Mouse (Mus musculus) cerebral cortex, adult 2 months (tissue): Measurements from ENCODE around the gene Map3k6.

ENCODE experiments used
- WGBS: fragments of 180-500 bp; shearing (Covaris S2); methylation state at CpG from one replicate; pipeline ENCODE4 v1.1.7; 2018; 5-methylcytosine and 5-hydroxymethylcytosine counted together

Gene Map3k6

DNA sequence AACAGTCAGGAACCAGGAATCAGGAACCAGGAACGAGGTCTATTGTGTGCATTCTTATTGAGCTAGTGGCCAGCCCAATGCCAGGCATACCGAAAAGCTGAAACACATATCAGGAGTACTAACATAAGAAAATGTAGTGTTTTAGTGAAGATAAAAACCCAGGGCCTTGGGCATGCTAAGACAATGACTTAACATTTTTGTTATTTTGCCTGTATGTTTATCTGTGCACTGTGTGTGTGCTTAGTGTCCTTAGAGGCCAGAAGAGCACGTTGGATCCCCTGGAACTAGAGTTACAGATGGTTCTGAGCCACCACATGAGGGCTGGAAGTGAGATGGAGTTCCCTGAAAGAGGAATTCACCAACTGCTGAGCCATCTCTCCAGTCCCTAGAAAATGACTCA, 44.7 kb downstream of the Map3k6 start:
- 75% methylated on average over 3 of the region's 3 CpGs for WGBS

- 79% methylated on average over 5 of the region's 5 CpGs for WGBS
These were observed 45.3 kb downstream of the Map3k6 start for GRCm38 (mm10) chr4:133285950-133286349.

- WGBS: 83% methylated on average over 4 of the region's 4 CpGs
These were observed 46.0 kb downstream of the Map3k6 start for GRCm38 (mm10) chr4:133286476-133287077.

GRCm38 (mm10) chr4:133291255-133291654, 50.6 kb downstream of the Map3k6 start:
- WGBS: 94% methylated on average over 1 of the region's 1 CpGs

DNA sequence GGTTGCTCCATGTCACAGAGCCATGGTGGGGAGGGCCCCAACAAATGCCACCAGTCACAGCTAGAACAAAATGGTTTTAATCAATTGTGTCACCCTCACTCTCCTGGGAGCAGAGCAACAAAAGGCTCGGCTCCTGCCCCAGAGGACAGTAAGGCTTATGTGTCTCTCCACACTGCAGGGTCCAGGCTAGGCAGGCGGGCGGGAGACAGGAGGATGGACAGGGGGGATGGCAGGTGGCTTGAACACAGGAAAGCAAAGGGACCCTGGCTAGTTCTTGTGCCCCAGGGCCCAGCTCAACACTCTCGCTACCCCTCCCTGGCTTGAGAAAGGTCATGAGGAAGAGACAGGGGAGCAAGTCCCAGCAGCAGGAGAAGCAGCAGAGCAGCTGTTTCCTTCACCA, 51.8 kb downstream of the Map3k6 start:
- WGBS: 92% methylated on average over 4 of the region's 4 CpGs

DNA sequence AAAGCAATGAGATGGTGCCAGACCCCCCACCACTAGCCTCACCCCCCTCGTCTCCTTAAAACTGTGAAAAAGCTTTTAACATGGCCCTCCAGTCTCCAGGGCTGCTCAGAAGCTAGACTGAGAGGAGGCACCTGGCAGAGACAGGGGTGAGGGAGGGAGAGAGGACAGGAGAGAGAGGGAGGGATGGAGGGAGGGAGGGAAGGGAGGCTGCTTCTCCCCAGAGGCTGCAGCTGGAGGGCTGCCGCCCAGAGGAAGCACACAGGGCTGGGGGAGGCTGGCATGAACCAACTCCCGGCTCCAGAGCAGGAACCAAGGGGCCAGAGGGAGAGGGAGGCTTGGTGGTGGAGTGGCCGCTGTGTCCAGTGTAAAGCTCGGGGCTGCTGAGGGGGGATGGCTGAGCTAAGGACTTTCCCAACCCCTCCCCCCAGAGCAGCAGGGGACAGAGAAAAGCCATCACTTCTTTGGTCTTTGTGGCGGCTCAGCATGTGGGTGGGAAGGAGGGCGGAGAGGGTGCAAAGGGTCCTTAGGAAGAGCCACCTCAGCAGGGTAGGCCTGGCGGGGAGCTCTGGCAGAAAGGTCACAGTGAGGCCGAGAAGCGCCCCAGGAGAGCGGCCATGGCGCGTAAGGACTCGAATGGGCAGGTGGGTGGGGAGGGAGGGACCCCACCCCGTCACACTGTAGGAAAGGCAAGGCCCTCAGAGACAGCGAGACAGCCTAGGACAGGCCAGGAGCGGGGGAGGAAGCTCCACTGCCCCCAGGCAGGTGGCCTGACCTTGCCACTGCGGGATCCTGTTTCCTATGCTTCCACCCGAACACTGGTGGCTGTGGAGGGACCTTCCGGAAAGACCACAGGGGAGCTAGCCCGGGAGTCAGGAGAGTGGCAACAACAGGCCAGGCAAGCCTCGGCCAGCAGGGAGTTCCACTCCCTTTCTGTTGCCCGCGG, 52.6 kb downstream of the Map3k6 start:
- 57% methylated on average over 24 of the region's 24 CpGs for WGBS

GRCm38 (mm10) chr4:133294084-133294483, 53.5 kb downstream of the Map3k6 start:
- 83% methylated on average over 11 of the region's 11 CpGs for WGBS

DNA sequence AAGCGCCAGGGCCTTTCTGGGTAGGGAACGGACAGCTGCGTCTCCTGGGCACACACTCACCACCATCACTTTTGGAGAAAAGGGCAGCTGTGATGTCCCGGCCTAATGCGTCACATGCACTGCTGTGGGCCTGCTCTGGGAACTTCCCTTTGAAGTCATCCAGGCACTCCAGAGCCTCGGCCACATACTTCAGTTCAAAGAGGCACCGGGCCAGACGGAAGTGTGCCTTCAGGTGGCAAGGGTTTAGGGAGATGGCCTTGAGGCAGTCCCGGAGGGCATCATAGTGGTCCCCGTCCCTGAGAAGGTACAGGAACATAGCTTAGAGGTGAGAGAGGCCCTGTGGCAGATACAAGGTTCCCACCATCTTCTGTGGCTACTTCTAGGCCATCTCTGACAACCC, 56.7 kb downstream of the Map3k6 start:
- 69% methylated on average over 10 of the region's 10 CpGs for WGBS

GRCm38 (mm10) chr4:133297801-133298238, 57.2 kb downstream of the Map3k6 start:
- WGBS: 5% methylated on average over 5 of the region's 5 CpGs

DNA sequence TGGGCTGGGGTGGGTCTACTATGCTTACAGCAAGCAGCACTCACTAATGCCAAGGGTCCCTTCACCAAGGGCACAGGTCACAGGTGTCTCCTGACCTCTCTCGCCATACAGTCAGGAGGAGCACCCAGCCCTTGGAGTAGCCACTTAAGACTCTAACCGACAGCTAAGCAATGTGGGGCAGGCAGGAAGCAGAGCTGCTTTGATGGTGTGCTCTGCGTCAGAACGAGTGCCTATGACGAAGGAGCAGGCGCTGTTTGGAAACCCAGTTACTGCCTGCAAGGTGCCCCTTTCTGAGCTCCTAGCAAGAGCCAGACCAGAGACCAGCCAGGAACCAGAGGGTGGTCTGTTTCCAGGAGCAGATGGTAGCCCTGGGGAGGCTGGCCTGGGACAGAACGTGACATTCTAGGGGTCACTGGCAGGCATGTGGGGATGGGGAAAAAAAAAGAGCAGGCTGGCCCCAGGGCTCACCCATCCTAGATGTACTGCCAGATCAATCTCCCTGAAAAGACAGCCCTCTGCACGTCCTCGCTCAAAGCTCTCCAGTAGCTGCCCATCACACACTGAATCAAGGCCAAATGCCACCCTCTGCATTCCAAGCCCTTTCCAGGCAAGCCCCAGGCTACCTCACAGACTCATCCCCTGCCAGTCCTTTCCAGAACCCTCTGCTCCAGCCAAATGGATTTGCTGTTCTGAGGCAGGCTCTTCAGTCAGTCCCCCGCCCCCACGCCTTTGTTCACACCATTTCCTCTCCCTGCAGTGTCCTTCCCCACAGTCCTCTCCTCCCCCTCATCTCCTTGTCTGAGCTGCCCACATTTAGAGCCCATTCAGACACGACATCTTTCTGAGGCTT, 58.1 kb downstream of the Map3k6 start:
- WGBS: 35% methylated on average over 12 of the region's 12 CpGs

GRCm38 (mm10) chr4:133299701-133300100, 59.1 kb downstream of the Map3k6 start:
- 32% methylated on average over 5 of the region's 5 CpGs for WGBS

DNA sequence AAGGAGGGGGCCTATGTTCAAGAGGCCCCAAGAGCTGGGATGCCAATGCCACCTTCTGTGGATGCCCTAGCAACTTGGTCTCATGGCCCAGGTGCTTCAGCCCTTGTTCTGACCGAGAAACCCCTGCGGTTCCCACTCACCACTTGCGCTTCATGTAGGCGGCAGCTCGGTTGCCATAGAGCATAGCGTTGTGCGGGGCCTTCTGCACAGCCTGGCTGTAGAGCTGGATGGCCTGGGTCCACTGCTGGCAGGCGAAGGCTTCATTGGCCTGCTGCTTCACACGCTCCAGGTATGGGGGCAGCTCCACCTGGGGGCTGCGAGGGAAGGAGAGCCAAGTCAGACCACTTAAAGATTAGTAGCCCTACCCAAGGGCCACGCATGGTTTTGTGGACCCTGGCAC, 59.8 kb downstream of the Map3k6 start:
- WGBS: 74% methylated on average over 11 of the region's 11 CpGs

DNA sequence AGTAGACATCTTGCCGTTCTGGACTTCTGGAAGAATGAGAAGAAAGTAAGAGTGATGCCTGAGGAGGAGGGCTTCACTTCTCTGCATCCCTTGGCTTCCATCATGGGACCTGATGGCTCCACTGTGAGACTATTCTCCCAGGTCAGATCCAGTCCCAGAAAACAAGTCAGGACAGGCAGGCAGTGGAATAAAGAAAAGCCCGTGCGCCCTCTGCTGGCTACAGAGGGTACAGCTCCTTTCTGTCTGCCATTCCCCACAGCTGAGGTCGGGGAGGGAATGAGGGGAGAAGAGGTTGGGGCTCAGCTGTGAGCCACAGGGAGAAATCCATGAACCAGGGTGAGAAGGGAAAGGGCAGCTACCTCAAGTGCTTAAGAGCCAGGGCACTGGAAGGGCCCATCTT, 61.2 kb downstream of the Map3k6 start:
- whole genome bisulfite sequencing: 26% methylated on average over 4 of the region's 4 CpGs
